In genomic region chr2:134846555-134846954, GRCm38 (mm10) we compare ENCODE assay signal across 30 mouse cellular contexts.
DNase-seq lines count a peak whose midpoint lies in the region; ATAC-seq and TF ChIP-seq lines count a peak whose summit lies in the region.
"Had no signal": no experiment of that assay in that cellular context is flagged by ENCODE, and none has a peak within 500 bp of the region (broad histone marks: within the 10 kb centered on the region; RNA-seq: fewer than 3 reads in every experiment).

No protein-coding gene starts in this region.

- H3K9me3 ChIP-seq in liver, postnatal 0 days (ENCODE audit: low read length): no peaks in the 10 kb centered on the region
- H3K9me3 ChIP-seq in liver, embryonic 11.5 days (ENCODE audit: control insufficient read depth, low read length): no peaks in the 10 kb centered on the region
- H3K9me3 ChIP-seq: embryonic facial prominence, embryonic 15.5 days; heart, embryonic 15.5 days; midbrain, embryonic 10.5 days; neural tube, embryonic 13.5 days; stomach, embryonic 15.5 days had no signal

- WGBS in liver, postnatal 0 days (ENCODE audit: insufficient replicate concordance): 72% methylated on average over 3 of the region's 3 CpGs
- WGBS in liver, embryonic 11.5 days: 65% methylated on average over 3 of the region's 3 CpGs

- no peaks in the 10 kb centered on the region for H3K27me3 ChIP-seq in liver, postnatal 0 days (ENCODE audit: insufficient read depth, low read length)
- no peaks in the 10 kb centered on the region for H3K27me3 ChIP-seq in liver, embryonic 11.5 days (replicated peaks; ENCODE audit: control insufficient read depth, insufficient read depth, low read length)
- H3K27me3 ChIP-seq: embryonic facial prominence, embryonic 15.5 days; heart, embryonic 15.5 days; neural tube, embryonic 13.5 days; stomach, embryonic 15.5 days had no signal

- no peak for TF ChIP-seq EP300 in liver, postnatal 0 days (IDR thresholded peaks at IDR 0.05; ENCODE audit: low read depth)

- H3K4me1 ChIP-seq in liver, postnatal 0 days (ENCODE audit: insufficient read depth): peaks cover 6% of the 10 kb centered on the region; the same call in 1 of the 2 replicates
- peaks cover 2% of the 10 kb centered on the region; the same call in 1 of the 2 replicates for H3K4me1 ChIP-seq in liver, embryonic 11.5 days (replicated peaks; ENCODE audit: control insufficient read depth, insufficient read depth, low read length)
- H3K4me1 ChIP-seq: embryonic facial prominence, embryonic 15.5 days; heart, embryonic 15.5 days; midbrain, embryonic 10.5 days; stomach, embryonic 15.5 days had no signal

- H3K4me3 ChIP-seq in liver, postnatal 0 days (ENCODE audit: low read depth, low read length): no peak overlapping the region
- H3K4me3 ChIP-seq in liver, embryonic 11.5 days (ENCODE audit: low read depth, low read length): no peak overlapping the region
- H3K4me3 ChIP-seq: embryonic facial prominence, embryonic 15.5 days; heart, embryonic 15.5 days; midbrain, embryonic 10.5 days; myocyte; neural tube, embryonic 13.5 days; stomach, embryonic 15.5 days had no signal

- H3K4me2 ChIP-seq in liver, postnatal 0 days (ENCODE audit: low read depth, low read length): no peak overlapping the region
- no peak overlapping the region for H3K4me2 ChIP-seq in liver, embryonic 11.5 days
- H3K4me2 ChIP-seq: embryonic facial prominence, embryonic 15.5 days; heart, embryonic 15.5 days; hindbrain, embryonic 14.5 days; neural tube, embryonic 13.5 days; stomach, embryonic 15.5 days had no signal

- H3K9ac ChIP-seq in liver, postnatal 0 days (replicated peaks): no peak overlapping the region
- H3K9ac ChIP-seq in liver, embryonic 11.5 days (ENCODE audit: low read depth, low read length): no peak overlapping the region
- H3K9ac ChIP-seq: embryonic facial prominence, embryonic 15.5 days; heart, embryonic 15.5 days; hindbrain, embryonic 14.5 days; neural tube, embryonic 13.5 days; stomach, embryonic 15.5 days had no signal

- H3K27ac ChIP-seq in liver, postnatal 0 days (ENCODE audit: low read depth): peak overlapping the region; percentile 91; the same call in 1 of the 2 replicates
- no peak overlapping the region for H3K27ac ChIP-seq in liver, embryonic 11.5 days (ENCODE audit: low read depth, low read length)
- H3K27ac ChIP-seq: embryonic facial prominence, embryonic 15.5 days; heart, embryonic 15.5 days; hindbrain, embryonic 14.5 days; kidney, postnatal 0 days; midbrain, embryonic 10.5 days; neural tube, embryonic 13.5 days had no signal

- DNase-seq in liver, postnatal 0 days: no peak
- no peak for DNase-seq in liver, embryonic 11.5 days (ENCODE audit: low spot score)
- DNase-seq in layer of hippocampus, adult 9-10 months (ENCODE audit: low spot score): peak; percentile 24
- peak; percentile 70 to 83 for DNase-seq in left cerebral cortex, adult 9 months (ENCODE audit: low spot score in 2 of 2)
- DNase-seq in right cerebral cortex, postnatal 36 days (ENCODE audit: low spot score in 2 of 2): peak; percentile 56 to 80
- DNase-seq in thymus, postnatal 0 days (ENCODE audit: low spot score): no peak
- no peak for DNase-seq in spleen, adult 18-20 months
- DNase-seq: adrenal gland, adult 8-10 months; cerebellum, adult 2 months; cerebellum, postnatal 36 days; gastrocnemius, postnatal 25 days; heart, postnatal 36 days; kidney, adult 18-20 months; lung, adult 18-20 months; lung, postnatal 10 days; retina, postnatal 1 day; thymus, adult 18-20 months; thymus, postnatal 4 days had no signal

- TF ChIP-seq CTCF in liver, postnatal 0 days (IDR thresholded peaks at IDR 0.05; ENCODE audit: low read depth): no peak

- H3K36me3 ChIP-seq in liver, postnatal 0 days (replicated peaks; ENCODE audit: insufficient read depth, low read length): no peaks in the 10 kb centered on the region
- H3K36me3 ChIP-seq in liver, embryonic 11.5 days (ENCODE audit: control insufficient read depth, insufficient read depth, low read length): no peaks in the 10 kb centered on the region
- H3K36me3 ChIP-seq: embryonic facial prominence, embryonic 15.5 days; heart, embryonic 15.5 days; midbrain, embryonic 10.5 days; neural tube, embryonic 13.5 days; stomach, embryonic 15.5 days had no signal

- no peak for ATAC-seq in liver, postnatal 0 days
- no peak for ATAC-seq in liver, embryonic 11.5 days (replicated peaks; ENCODE audit: low FRiP score)
- ATAC-seq: activated CD4-positive, CD25-positive, alpha-beta regulatory T cell, adult 4 months; forebrain, embryonic 14.5 days; inflammation-experienced regulatory T-cells, adult 6 months; midbrain, embryonic 16.5 days had no signal

Comparison
In these comparisons a context has a peak if more than half of its experiments do, and no peak if none do; other contexts are left out.
1. DNase-seq: peak in layer of hippocampus, adult 9-10 months (single experiment), left cerebral cortex, adult 9 months (2 of 2) and right cerebral cortex, postnatal 36 days (2 of 2); none in liver, postnatal 0 days (single experiment), liver, embryonic 11.5 days (single experiment), thymus, postnatal 0 days (single experiment) and spleen, adult 18-20 months (0 of 2).